Mouse (Mus musculus) adrenal gland, adult (tissue): ENCODE results near the gene Aldh6a1.
A peak's percentile ranks its signal among the peaks of the same experiment; 100 is the strongest.

Experiments used
- DNase-seq, 2 experiments: peaks; one replicate each; pipeline ENCODE4 v3.0.0; 2022 to 2023; ENCODE audit warnings: low spot score in 1 of 2; ENCODE audit not compliant: inconsistent age in 2 of 2

The Aldh6a1 gene

DNA sequence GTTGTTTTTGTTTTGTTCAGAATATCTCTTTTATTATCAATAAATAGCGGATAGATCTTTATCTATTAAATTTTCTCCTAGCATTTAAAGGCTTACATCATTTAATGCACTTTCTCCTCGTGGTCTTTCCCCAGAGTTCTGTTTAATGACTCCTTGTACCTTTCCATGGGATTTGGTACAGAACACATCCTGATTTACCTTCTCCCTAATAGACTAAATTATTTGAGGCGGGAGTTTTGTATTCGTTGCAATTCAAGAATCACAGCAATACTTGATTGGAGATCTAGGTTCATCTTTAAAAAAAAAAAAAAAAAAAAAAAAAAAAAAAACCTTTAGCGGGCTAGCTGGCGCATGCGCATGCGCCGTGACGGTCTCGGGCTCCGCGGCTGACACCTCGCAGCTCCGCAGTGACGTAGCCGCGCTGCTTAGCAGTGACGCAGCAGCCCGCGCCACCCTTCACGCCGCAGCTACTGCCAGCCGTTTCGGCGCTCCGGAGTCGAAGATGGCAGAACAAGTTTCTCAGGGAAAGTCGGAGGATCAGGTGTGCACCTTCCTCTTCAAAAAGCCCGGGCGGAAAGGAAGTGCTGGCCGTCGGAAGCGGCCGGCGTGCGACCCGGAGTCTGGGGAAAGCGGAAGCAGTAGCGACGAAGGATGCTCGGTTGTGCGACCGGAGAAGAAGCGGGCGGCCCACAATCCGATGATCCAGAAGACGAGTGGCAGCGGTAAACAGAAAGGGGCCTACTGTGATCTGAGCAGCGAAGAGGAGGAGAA is 33.8 kb downstream of the Aldh6a1 start, which contains the start of gene Rnf113a2:
Gene Rnf113a2 (plus strand): TSS at position 363 of the 771 bp plus-strand sequence.
- peak; percentile 88 to 95 for DNase-seq

DNA sequence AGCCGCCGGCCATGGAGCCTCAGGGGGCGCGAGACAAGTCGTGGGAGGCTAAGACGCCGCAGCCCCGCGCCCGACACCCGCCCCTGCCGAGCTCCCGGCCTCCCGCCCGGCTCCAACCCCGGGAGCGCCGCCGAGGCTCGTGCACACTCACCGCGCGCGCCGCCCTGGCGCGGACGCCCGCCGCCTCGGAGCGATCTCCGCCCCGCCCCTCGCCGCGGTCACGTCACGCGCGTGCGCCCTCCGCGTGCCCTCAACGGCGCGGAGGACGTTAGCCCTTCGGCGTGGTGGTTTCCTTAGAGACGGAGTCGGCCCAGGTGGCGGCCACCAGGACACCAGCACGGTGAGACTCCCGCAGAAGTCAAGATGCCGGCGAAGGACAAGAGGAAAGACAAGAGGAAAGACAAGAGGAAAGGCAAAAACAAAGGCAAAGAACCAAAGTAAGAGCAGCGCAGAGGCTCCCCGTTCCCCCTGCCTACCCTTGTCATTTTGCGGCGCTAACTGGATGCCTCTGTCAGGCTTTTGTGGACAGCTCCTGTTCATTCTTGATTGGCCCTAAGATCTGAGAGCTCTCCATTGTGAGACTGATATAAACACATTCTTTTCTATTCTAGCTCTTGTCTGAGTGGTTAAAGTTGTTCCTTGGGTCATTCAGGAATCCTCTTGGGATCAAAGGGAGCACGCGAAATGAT is 41.8 kb downstream of the Aldh6a1 start, which contains the start of the genes Entpd5 and Bbof1:
Gene Entpd5 (minus strand): TSS at position 211 of the 689 bp plus-strand sequence.
Gene Bbof1 (plus strand): TSS at position 253 of the 689 bp plus-strand sequence.
- DNase-seq: peak; percentile 92 to 97

DNA sequence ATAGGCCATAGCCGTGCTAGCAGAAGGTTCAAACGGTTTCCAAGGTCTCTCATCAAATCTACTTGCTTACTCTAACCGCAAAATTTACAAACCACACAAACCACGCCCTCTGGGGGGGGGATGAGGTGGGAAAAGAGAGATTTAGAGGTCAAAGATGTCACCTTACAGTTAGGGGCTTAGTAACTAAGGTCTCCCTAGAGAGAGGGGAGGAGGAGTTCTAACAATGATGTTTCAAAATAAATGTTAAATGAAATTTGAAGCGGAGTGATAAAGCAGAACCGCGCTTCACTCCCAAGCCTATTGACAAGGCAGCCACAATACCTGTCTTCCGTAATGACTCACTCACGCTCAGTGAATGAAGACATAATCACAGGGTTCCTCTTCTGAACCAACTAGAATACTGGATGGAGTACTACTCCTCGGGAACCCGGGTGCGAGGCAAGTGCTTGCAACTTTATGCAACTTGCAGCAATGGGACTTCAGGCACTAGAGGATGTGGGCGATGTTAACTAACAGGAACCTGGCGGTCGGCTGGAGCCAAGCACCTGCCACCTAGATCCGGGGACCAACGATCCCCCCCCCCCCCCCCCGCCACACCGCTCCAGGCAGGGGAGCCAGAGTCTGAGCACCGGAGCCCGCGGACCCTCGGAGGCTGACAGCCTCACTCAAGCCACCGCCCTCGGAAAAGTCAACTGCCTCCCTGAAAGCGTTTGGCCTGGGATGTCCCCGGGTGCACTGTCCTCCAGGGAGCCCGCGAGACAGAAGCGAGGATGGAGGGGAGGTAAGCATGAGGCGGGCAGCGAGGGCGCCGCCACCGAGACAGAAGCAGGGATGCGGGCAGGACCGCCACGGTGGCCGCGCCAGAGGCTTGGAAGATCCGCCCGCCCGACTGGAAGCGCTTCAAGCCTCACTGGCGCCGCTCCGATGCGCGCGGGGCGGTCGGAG is 42.7 kb downstream of the Aldh6a1 start:
- peak; percentile 41 to 73 for DNase-seq

DNA sequence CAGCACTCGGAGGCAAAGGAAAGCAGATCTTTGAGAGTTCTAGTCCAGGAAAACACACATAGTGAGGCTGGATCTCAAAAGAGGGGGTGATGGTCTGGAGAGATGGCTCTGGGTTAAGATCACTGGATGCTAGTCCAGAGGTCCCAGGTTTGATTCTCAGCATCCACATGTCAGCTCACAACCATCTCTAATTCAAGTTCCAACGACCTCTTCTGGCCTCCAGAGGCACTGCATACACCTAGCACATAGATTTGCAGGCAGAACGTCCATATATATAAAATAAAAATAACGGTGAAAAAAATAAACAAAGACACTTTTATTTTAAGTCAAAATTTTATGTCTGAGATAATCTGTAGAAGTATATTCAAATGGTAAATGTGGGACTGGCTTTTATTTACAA is 43.5 kb downstream of the Aldh6a1 start:
- DNase-seq: no peak

DNA sequence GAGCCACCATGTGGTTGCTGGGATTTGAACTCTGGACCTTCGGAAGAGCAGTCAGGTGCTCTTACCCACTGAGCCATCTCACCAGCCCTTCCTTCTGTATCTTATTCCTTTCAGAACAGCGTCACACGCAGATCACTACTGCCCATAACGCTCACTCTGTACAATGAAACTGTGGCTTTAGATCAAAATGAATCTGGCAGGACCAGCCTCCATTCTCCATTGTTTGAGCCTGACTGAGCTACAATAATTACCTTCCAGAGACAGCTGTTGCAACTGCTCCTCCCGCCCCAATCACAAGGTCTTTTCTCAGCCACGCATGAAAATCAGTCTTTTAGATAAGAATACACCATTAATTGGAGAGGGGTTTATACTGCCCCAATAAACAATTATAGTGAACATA is 46.3 kb downstream of the Aldh6a1 start:
- DNase-seq: no peak

DNA sequence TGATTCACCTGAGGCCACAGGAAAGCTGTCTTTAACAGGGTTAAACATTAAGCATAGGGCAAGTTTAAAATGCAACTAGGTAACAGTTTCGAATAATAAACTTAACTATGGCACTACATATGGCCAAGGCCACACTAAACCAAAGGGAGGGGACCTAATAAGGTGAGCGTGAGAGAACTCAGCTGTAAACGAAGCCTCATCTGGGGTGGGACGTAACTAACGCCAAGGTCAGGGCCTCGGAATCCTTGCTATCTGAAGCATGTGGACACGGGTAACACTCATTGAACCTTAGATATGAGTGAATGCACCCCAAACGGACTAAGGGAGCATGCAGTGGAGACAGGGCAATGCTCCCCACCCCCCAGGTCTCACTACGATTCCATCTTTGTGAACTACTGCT is 47.9 kb downstream of the Aldh6a1 start:
- DNase-seq: no peak

DNA sequence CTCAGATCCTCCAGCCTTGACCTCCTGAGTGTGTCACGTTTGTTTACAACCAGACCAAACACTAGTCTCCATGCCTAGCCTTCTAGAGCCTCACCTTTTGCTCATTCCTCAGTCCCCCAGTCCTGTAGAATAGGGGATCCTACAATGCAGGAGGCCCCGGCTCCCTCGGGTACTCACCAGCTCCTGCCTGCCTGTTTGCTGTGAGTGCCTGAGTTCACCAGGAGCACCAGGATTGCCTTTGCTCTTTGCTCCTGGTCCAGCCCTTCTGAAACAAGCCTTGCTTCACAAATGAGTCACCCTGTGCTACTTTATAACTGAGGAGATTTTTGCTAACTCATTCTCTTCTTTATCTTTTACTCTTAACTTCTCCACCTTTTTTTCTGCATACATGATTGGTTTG is 50.2 kb downstream of the Aldh6a1 start:
- DNase-seq: peak; percentile 63 to 90

DNA sequence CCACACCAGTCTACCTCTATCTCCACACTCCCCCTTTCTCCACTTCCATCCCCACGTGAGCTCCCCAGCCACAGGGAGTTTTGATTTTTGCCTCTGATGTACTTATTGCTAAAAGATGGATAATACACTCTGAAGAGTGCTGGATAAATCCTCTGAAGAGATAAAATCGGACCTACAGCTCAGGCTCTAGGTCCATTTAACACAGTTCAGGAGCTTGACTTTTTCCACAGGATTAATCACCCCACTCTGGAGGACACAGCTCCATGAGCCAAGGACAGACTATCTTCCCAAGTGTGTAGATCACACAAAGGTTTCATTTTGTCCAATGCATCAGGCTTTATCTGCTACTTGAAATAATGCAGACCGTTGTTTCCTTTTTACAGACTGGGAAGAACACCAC is 50.7 kb downstream of the Aldh6a1 start:
- DNase-seq: peak; percentile 55 to 86

DNA sequence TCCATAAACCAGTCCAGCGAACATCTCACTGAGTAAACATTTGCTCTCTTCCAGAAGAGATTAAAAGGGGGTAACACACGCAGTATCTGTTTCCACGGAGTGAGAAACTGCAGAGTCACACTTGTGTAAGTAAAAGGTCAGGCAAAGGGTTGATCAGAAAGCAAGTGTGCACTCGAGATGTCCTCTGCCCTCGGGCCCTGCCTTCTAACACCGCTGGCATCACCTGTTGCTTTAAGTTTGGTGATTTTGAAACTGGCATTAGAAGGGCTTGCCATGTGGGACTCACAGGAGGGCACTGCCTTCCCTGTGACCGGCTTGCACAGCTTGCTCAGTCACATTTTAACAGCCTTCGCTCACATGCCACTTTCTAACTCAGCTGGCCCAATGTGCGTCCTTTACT is 51.1 kb downstream of the Aldh6a1 start:
- peak in 1 of 2 experiments; percentile 28 for DNase-seq

DNA sequence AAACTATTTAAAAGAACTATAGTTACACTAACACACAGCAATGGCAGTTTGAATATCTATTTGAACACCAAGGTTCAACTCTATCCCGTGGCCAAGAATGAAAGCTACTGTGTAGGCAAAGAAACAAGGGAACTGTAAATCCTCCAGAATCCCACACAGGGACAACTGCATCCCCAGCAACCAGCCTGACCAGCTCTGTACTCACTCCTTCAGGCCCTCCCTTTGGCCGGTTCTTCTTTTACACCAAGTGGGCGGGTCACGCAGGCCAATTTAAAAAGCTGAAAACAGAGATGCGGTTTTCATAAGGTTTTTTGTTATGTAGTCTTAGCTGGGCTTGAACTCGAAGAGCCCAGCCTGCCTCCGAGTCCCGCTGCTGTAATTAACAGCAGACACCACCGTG is 51.7 kb downstream of the Aldh6a1 start:
- DNase-seq: peak in 1 of 2 experiments; percentile 12

DNA sequence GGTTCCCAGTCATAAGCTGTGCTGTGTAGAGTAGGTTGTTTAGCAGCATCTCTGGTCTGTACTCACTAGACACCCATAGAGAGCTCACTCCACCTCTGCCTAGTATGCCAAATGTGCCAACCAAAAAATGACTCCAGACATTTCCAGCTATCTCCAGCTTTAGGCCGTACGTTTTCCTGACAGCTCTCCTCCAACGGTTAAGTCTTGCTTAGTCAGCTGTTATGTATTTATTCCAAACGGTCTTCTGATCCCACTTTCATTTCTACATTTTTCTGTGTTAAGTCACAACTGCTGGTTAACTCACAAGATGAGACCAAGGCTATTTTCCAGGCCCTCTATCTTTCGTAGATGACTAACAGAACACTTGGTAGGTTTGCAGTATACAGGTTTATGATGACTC is 52.2 kb downstream of the Aldh6a1 start:
- peak in 1 of 2 experiments; percentile 70 for DNase-seq

DNA sequence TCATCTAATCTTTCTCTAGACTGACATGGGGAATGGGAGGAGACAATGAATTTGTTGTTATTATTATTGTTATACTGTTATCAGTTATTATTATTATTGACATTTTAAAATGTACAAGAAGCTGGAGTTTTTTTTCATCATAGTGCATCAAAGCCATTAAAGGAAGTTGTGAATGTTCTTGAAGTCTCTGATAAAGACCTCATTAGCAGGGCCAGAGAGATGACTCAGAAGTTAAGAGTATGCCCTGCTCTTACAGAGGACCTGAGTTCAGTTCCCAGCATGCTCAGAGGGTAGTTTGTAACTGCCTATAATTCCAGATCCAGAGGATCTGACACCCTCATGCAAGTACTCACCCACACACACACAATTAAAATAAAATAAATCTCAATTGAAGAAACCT is 53.1 kb downstream of the Aldh6a1 start:
- no peak for DNase-seq

DNA sequence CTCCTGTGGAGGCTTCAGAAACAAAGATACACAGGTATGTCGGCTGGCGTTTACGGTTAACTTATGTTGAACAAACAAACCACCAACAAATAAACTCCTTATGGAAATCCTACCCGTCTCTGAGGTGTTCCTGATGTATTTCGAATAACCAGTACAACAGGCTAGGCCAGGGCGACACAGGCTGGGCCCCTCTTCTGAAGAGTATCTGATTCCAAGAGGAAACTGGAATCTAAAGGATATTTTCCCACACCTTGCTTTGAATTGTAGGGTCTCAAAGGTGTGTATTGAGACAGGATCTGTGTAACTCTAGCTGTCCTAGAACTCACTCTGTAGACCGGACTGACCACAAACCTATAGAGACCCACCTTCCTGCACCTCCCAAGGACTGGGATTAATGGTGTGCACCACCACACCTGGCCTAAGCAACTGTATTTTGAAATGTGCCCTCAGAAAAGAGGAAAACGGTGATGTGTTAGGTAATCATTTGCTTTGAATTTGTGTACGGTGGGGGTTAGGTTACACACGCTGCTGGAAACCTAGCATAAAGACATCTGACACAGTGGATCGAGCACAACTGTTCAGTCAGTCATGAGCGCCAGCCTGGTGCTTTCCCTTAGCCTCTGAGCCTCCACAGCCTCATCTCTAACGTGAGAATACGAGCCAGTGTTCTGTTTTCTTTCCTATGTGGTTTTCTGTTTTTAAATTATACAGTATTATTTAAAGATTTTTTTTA is 53.7 kb downstream of the Aldh6a1 start:
- no peak for DNase-seq

DNA sequence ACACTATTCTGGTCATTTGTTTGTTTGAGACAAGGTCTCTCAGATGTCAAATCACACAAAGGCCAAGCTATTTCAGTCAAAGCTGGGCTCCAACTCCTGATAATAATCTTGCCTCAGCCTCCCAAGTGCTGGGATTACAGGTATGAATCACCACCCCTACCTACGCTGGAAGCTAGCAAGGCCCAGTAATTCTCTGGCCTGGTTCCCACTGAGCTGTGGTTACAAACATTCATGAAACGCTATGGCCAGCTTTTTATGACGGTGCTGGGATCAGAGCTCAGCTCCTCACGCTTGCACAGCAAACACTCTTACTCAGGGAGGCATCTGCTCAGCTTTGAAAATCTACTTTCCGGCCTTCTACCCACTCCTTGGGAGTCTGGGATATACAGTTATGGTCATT is 57.0 kb downstream of the Aldh6a1 start:
- no peak for DNase-seq

DNA sequence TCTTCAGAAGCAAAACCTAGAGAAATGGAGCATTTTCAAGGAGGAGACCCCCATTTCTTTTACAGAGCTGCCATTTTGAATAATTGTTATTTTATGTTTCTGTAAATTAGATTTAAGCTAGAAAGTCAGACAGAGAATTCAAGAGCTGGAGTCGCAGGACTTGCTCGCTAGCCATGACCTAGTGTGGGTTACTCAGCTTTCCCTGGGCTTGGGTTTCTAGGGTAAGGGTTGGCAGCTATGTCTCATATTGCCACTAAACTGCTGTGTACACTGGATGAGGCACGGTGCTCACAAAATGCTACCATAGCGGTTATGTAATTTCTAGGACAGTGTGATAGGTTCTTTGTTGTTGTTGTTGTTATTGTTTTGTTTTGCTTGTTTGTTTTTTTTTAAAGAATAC is 58.1 kb downstream of the Aldh6a1 start:
- DNase-seq: no peak

DNA sequence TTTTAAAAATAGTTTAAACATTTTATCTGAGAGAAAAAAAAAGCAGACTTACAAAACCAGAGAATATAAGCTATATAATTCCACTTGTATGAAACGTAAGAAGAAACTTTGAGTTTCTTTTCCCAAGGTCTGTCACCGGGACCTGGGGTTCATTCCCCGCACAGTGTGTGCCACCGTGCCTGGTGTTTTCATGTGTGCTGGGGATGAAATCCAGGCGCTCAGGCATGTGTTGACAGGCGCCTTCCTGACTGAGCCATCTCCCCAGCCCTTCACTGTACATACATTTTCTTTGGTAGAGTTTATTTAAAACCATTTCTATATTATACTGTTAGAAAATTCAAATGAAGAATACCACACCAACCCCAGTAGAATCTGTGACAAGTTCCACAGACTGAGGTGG is 60.5 kb downstream of the Aldh6a1 start:
- no peak for DNase-seq

DNA sequence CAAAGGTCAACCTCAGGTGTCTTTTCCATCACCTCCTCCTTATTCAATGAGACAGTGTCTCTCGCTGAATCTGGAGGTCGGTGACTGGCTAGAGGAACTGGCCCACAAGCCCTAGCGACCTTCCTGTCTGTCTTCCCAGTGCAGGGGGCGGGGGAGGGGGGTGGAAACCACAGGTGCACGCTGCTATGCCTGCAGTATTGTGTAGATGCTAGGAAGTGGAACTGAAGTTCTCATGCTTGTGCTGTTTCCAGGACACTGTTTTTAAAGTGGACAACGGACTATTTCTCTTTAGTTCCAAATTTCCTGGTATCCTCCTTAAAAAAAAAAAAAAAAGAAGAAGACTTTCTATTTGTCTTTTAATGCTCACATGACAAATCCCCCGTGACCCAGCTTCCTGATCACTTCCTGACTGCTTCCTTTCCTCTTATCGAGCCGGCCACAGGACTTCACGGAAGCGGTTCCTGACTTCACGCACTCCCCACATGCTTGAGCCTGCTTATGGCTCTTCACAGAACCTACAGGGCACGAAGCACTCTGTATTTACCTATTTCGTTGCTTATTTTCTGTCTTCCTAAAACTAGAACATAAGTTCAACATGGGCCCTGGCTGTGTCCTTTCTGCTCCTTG is 61.9 kb downstream of the Aldh6a1 start:
- DNase-seq: no peak

DNA sequence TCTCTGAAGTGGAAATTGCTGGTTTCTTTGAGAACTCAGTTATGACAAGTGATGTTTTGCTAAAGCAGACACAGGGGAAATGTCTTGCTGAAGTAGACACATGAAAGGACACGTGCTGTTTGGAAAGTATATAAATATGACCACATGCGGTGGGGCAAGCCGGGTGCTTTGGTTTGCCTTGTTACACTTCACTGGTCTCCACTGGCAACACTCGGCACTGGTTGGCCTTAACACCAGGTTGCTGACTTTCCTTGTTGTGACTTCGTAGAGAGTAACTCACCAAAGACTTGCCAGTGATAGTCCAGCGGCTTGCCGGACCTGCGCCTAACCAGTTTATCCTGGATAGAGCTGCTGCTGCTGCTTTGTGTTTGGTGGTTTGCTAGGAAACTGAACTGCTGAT is 62.7 kb downstream of the Aldh6a1 start:
- DNase-seq: no peak

DNA sequence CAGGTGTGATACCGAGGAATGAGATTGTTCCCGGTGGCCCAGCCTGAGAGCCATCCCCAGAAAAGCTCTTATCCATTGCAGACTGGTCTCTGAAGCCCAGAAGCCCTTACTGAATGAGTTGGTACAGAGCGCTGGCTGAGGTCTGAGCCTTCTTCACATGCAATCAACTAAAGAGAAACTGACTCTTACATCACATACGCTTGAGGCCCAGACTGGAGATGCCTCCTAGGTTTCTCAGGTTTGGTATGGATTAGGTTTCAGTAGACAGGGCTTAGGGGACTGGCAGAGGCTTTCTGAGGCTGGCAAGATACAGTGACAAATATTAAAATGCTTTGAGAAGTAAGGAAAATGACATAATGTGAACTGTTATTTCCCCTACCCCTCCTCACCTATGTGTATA is 65.4 kb downstream of the Aldh6a1 start:
- DNase-seq: no peak

DNA sequence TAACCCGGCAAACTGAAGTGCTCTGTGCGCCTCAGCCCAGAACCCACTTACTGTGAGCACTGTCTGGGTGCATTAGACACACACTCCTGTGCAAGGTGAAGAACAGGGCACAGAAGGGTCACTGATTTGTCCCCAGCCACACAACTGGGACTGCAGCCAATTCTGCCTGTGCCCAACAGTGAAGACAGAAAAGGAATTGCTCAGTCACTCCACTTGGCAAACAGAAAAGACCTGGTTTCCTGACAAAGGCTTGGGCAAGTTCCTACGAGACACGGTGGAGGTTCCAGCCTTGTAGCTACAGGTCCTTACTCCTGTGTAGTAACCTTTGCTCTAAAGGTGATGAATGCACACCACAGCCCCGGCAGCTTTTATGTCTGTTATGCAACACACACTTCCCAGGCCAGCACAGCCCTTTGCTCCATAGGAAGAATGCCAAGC is 66.1 kb downstream of the Aldh6a1 start:
- peak in 1 of 2 experiments; percentile 60 for DNase-seq
